In the genomic region with DNA sequence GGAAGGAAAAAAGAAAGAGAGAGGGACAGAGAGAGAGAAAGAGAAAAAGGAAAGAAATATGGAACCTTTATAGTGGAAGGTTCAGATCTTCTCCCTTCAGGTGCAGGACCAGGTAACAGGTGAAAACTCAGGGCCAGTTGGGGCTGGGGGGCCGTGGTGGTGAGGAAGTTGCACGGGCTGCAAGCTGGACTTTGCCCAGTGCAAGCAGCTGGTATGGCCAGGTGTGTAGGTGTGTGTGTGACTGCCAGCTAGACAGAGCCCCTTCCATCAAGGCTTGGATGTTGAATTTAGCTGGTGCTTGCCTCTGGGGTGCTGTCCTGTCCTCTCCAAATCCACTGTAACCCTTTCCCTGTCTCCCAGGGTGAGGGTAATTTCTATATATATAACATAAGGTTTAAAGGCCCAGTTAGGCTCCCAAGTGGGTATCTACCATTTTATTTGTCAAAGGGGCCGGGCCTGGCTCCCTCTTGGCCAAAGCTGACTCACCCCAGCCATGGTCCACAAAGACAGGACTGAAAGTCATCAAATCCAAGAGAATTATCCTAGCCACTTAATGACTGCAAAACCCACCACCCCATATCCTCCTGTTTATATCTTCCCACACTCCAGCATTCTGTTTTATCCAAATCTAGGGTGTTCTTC, we compare ENCODE assay signal across 8 mouse cellular contexts. TPM values are rescaled to one million over a fixed set of nuclear protein-coding genes. Genes with fewer than 3 reads are reported as not detected.
DNase-seq lines count a peak whose midpoint lies in the region; ATAC-seq and TF ChIP-seq lines count a peak whose summit lies in the region.

No protein-coding gene starts in this region.

- peak overlapping the region; percentile 50 for H3K4me3 ChIP-seq in kidney, embryonic 16.5 days (ENCODE audit: low read length)
- peak overlapping the region; percentile 74 for H3K4me3 ChIP-seq in cortical plate, adult 2 months (ENCODE audit: insufficient read depth, low read length)
- H3K4me3 ChIP-seq in hindbrain, embryonic 14.5 days (replicated peaks; ENCODE audit: low read length): peak overlapping the region; percentile 59
- H3K4me3 ChIP-seq in midbrain, embryonic 15.5 days: peak overlapping the region; percentile 60

- TF ChIP-seq CTCF in cortical plate, adult 2 months (IDR thresholded peaks at IDR 0.05; ENCODE audit: extremely low read depth, insufficient read depth, low read length): no peak

- no peak for DNase-seq in kidney, adult 11 months
- DNase-seq in hindbrain, embryonic 14.5 days (ENCODE audit: low spot score): no peak
- no peak for DNase-seq in frontal cortex, postnatal 14 days (ENCODE audit: low spot score in 2 of 2)
- no peak for DNase-seq in spleen, postnatal 36 days (ENCODE audit: low spot score in 2 of 2)
- no peak for DNase-seq in thymus, postnatal 10 days (ENCODE audit: low spot score in 2 of 2)

- H3K4me1 ChIP-seq in kidney, embryonic 16.5 days (ENCODE audit: insufficient read depth, low read length): peaks cover 12% of the 10 kb centered on the region; the same call in 1 of the 2 replicates
- no peaks in the 10 kb centered on the region; the same call in 1 of the 2 replicates for H3K4me1 ChIP-seq in cortical plate, adult 2 months (ENCODE audit: control insufficient read depth, insufficient read depth, low read length)
- H3K4me1 ChIP-seq in hindbrain, embryonic 14.5 days (replicated peaks; ENCODE audit: control insufficient read depth, insufficient read depth, low read length): no peaks in the 10 kb centered on the region
- H3K4me1 ChIP-seq in midbrain, embryonic 15.5 days: peaks cover 6% of the 10 kb centered on the region; the same call in 1 of the 2 replicates

- no peaks in the 10 kb centered on the region for H3K36me3 ChIP-seq in kidney, embryonic 16.5 days (ENCODE audit: insufficient read depth, low read length)
- peaks cover 17% of the 10 kb centered on the region for H3K36me3 ChIP-seq in hindbrain, embryonic 14.5 days (replicated peaks; ENCODE audit: control insufficient read depth, insufficient read depth)
- H3K36me3 ChIP-seq in midbrain, embryonic 15.5 days (replicated peaks): no peaks in the 10 kb centered on the region

- no peak overlapping the region for H3K27ac ChIP-seq in kidney, embryonic 16.5 days (ENCODE audit: low read length)
- 0 out of 2 replicates have a peak overlapping the region, but pooled peaks have one; percentile 58 for H3K27ac ChIP-seq in cortical plate, adult 2 months (ENCODE audit: insufficient read depth, low read length)
- H3K27ac ChIP-seq in hindbrain, embryonic 14.5 days: 0 out of 2 replicates have a peak overlapping the region, but pooled peaks have one; percentile 40
- peak overlapping the region; percentile 57; the same call in 1 of the 2 replicates for H3K27ac ChIP-seq in midbrain, embryonic 15.5 days

- peak overlapping the region; percentile 66 for H3K4me2 ChIP-seq in kidney, embryonic 16.5 days (replicated peaks; ENCODE audit: low read depth, low read length)
- peak overlapping the region; percentile 66 for H3K4me2 ChIP-seq in hindbrain, embryonic 14.5 days (replicated peaks)
- peak overlapping the region; percentile 76 for H3K4me2 ChIP-seq in midbrain, embryonic 15.5 days

- H3K9ac ChIP-seq in kidney, embryonic 16.5 days (replicated peaks; ENCODE audit: low read length): peak overlapping the region; percentile 49
- peak overlapping the region; percentile 70 for H3K9ac ChIP-seq in hindbrain, embryonic 14.5 days
- no peak overlapping the region; the same call in 1 of the 2 replicates for H3K9ac ChIP-seq in midbrain, embryonic 15.5 days

- WGBS in kidney, embryonic 16.5 days: 63% methylated on average over 3 of the region's 3 CpGs
- 55% methylated on average over 3 of the region's 3 CpGs for WGBS in hindbrain, embryonic 14.5 days
- 74% methylated on average over 3 of the region's 3 CpGs for WGBS in midbrain, embryonic 15.5 days

- H3K9me3 ChIP-seq in kidney, embryonic 16.5 days (ENCODE audit: low read length): no peaks in the 10 kb centered on the region
- H3K9me3 ChIP-seq in hindbrain, embryonic 14.5 days (ENCODE audit: control insufficient read depth, low read length): no peaks in the 10 kb centered on the region
- H3K9me3 ChIP-seq in midbrain, embryonic 15.5 days: no peaks in the 10 kb centered on the region

- ATAC-seq in kidney, embryonic 16.5 days (ENCODE audit: low FRiP score, low TSS enrichment): no peak
- ATAC-seq in hindbrain, embryonic 14.5 days (ENCODE audit: low FRiP score): no peak
- no peak for ATAC-seq in midbrain, embryonic 15.5 days (replicated peaks)

- no peaks in the 10 kb centered on the region for H3K27me3 ChIP-seq in kidney, embryonic 16.5 days (ENCODE audit: insufficient read depth, low read length)
- no peaks in the 10 kb centered on the region for H3K27me3 ChIP-seq in hindbrain, embryonic 14.5 days (ENCODE audit: control insufficient read depth, insufficient read depth, low read length)
- H3K27me3 ChIP-seq in midbrain, embryonic 15.5 days (replicated peaks): no peaks in the 10 kb centered on the region

- no peak for TF ChIP-seq POLR2A in cortical plate, adult 2 months (IDR thresholded peaks at IDR 0.05; ENCODE audit: extremely low read depth, insufficient read depth, low read length)

RNA-seq across cellular contexts. Expression of gene Rab3d, which starts 1.0 kb away (rescaled TPM):
- 14.2 and 14.4 TPM in 2 replicates for polyA plus RNA-seq in kidney, embryonic 16.5 days (2015; fragmentation: Nextera tagmentation; extraction: Ambion mirVana)
- polyA plus RNA-seq in cortical plate, adult 2 months (2012; rRNA removed): 14.3 and 15.6 TPM in 2 replicates
- 15.2 and 17.3 TPM in 2 replicates for polyA plus RNA-seq in hindbrain, embryonic 14.5 days (2014; fragmentation: Nextera tagmentation; extraction: Ambion mirVana)
- polyA plus RNA-seq in midbrain, embryonic 15.5 days (2015; fragmentation: Nextera tagmentation; extraction: Ambion mirVana): 15.4 and 15.5 TPM in 2 replicates

RNA-seq across cellular contexts. Expression of gene Ccdc159, which starts 10.3 kb away (rescaled TPM):
- 5.4 and 6.0 TPM in 2 replicates for polyA plus RNA-seq in kidney, embryonic 16.5 days (2015; fragmentation: Nextera tagmentation; extraction: Ambion mirVana)
- 24.4 and 27.3 TPM in 2 replicates for polyA plus RNA-seq in cortical plate, adult 2 months (2012; rRNA removed)
- polyA plus RNA-seq in hindbrain, embryonic 14.5 days (2014; fragmentation: Nextera tagmentation; extraction: Ambion mirVana): 5.6 and 8.3 TPM in 2 replicates
- 13.4 and 14.1 TPM in 2 replicates for polyA plus RNA-seq in midbrain, embryonic 15.5 days (2015; fragmentation: Nextera tagmentation; extraction: Ambion mirVana)

RNA-seq across cellular contexts. Expression of gene Tmem205, which starts 10.4 kb away (rescaled TPM):
- polyA plus RNA-seq in kidney, embryonic 16.5 days (2015; fragmentation: Nextera tagmentation; extraction: Ambion mirVana): 70.3 and 75.4 TPM in 2 replicates
- polyA plus RNA-seq in cortical plate, adult 2 months (2012; rRNA removed): 57.0 and 57.7 TPM in 2 replicates
- 45.2 and 58.9 TPM in 2 replicates for polyA plus RNA-seq in hindbrain, embryonic 14.5 days (2014; fragmentation: Nextera tagmentation; extraction: Ambion mirVana)
- polyA plus RNA-seq in midbrain, embryonic 15.5 days (2015; fragmentation: Nextera tagmentation; extraction: Ambion mirVana): 49.3 and 52.4 TPM in 2 replicates

RNA-seq across cellular contexts. Expression of gene Plppr2, which starts 19.9 kb away (rescaled TPM):
- 10.4 and 10.7 TPM in 2 replicates for polyA plus RNA-seq in kidney, embryonic 16.5 days (2015; fragmentation: Nextera tagmentation; extraction: Ambion mirVana)
- 183 and 199 TPM in 2 replicates for polyA plus RNA-seq in cortical plate, adult 2 months (2012; rRNA removed)
- 90.6 and 102 TPM in 2 replicates for polyA plus RNA-seq in hindbrain, embryonic 14.5 days (2014; fragmentation: Nextera tagmentation; extraction: Ambion mirVana)
- polyA plus RNA-seq in midbrain, embryonic 15.5 days (2015; fragmentation: Nextera tagmentation; extraction: Ambion mirVana): 116 and 120 TPM in 2 replicates

RNA-seq across cellular contexts. Expression of gene Swsap1, which starts 38.6 kb away (rescaled TPM):
- polyA plus RNA-seq in kidney, embryonic 16.5 days (2015; fragmentation: Nextera tagmentation; extraction: Ambion mirVana): 9.0 TPM in 2 replicates
- 7.3 and 8.1 TPM in 2 replicates for polyA plus RNA-seq in cortical plate, adult 2 months (2012; rRNA removed)
- polyA plus RNA-seq in hindbrain, embryonic 14.5 days (2014; fragmentation: Nextera tagmentation; extraction: Ambion mirVana): 18.2 and 19.9 TPM in 2 replicates
- 10.5 TPM in 2 replicates for polyA plus RNA-seq in midbrain, embryonic 15.5 days (2015; fragmentation: Nextera tagmentation; extraction: Ambion mirVana)
